Mouse (Mus musculus) brain, embryonic 14.5 days (tissue): ENCODE measurements around the gene Izumo1r.

Experiments used
- CTCF ChIP-seq: fragments of 200-500 bp; IDR thresholded peaks from 2 replicates; pipeline ENCODE4 v1.5.1; 2012; ENCODE audit warnings: inconsistent platforms, mild to moderate bottlenecking, moderate library complexity, borderline replicate concordance; ENCODE audit not compliant: insufficient read depth, insufficient read length; ENCODE audit errors: extremely low read depth
- POLR2A ChIP-seq: fragments of 200-500 bp; IDR thresholded peaks from 2 replicates; pipeline ENCODE4 v1.6.1; 2012; ENCODE audit warnings: mild to moderate bottlenecking, inconsistent platforms, borderline replicate concordance; ENCODE audit not compliant: poor library complexity, insufficient read depth, insufficient read length, severe bottlenecking; ENCODE audit errors: extremely low read depth

DNA sequence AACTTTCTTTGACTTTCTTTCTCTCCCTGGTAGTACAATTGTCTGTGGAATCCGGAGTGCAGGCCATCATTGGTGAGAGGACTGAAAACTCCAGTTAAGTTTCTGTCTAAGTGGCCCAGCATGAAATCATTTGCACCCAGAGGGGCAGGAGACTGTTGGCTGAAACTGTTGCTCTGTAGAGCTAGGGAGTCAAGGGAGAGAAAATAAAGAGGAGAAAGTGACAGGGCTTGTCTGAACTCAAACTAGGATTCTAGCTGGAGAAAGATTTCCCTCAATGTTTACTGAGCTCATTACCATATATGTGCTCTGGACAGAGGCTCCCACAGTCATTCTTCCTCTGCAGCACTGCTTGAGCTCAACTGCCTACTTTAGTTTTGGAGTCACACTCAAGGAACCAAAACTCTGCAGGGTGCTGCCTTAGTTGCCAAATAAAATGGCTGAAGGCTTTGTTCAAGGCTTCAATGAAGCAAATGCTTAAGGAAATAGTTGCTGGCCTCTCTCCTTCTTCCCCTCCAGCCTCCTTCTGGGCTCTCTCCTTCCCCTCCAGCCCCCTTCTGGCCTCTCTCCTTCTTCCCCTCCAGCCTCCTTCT, 18.3 kb upstream of the Izumo1r start:
- TF ChIP-seq POLR2A (no peak), CTCF (no peak)
